Mouse (Mus musculus) cerebellum, postnatal 10 days (tissue): ENCODE data around the gene Large2.

ENCODE experiments used
- DNase-seq, 2 experiments: peaks; one replicate each; pipeline ENCODE4 v3.0.0; 2021; ENCODE audit warnings: mixed read lengths in 2 of 2

Large2 gene

GRCm38 (mm10) chr2:92374514-92374913 lies at the start of gene Large2, which contains the start of gene Pex16:
Large2 (minus strand) TSS chr2:92374869.
Pex16 (plus strand) TSS chr2:92374676.
- peak; percentile 64 to 69 for DNase-seq

DNA sequence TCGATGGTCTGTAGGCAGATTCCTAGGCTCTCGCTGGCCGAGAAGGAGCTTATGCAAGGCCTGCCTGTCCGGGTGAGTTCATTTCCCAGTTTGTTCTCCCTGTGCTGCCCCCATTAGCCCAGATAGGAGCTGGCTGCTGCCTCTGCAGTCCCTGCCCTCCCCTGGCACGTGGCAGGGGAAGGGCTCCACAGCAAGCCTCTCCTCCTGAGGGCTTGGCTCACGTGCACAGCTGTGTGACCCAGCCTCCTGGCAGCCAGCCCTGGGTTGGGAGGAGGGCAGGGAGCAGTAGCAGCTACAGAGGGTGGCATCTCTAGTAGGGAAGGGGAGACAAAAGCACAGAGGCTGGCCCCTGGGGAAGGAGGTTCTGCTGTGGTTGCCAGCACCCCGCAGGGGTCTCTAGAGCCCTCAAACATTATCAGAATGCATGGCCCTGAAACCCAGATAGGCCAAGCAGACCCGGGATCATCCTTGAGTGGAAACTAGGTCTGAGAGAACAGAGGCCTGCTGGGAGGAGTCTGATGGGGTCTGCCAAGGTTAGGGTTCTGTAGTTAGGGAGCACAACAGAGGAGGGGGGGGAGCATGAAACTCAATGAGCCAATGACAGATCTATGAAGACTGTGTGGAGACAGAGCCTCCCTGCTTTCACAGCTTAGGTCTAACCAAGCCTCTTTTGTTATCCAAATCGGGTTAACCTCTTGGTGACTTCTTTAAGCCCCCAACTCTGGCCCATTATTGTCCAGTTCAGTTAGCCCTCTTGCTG lies 49.2 kb upstream of the Large2 start:
- peak; percentile 85 to 90 for DNase-seq

- DNase-seq: no peak
Observed at GRCm38 (mm10) chr2:92423156-92423555, 48.5 kb upstream of the Large2 start.

DNA sequence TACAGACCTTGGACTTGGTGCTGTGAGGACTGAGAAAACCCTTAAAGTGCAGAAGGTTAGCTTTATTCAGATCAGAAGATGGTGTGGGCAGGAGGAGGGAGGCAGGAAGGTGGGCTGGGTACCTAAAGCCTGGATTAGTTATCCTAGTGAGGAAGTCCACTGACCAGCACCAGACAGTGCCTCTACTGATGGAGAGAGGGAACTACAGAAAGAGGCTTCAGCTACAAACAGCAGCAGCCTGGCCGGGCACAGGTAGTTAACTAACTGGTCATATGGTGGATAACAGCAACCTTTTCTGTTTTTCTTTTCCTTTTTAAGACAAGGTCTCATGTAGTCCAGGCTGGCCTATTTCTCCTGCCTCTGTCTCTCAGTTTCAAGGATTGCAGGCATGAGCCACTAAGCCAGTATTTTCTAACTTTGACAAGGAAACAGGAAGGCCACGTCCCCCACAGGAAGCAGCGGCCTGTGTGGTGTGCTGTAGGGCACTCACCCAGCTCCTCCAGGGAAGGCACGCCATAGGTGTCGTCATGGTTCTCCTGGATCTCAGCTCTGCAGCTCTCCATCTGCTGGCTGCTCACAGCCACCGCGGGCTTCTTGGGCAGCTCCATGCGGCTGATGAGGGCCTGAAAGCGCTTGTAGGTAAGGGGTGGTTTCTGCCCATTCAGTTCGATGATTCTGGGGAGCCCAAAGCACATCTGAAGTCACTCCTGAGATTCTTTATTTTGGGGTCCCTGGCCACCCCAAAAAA lies 47.9 kb upstream of the Large2 start:
- DNase-seq: peak; percentile 53 to 66

GRCm38 (mm10) chr2:92421723-92422387 lies 47.2 kb upstream of the Large2 start:
- peak in 1 of 2 experiments; percentile 33 for DNase-seq

GRCm38 (mm10) chr2:92411705-92412104 lies 37.0 kb upstream of the Large2 start:
- DNase-seq: peak; percentile 68 to 70

GRCm38 (mm10) chr2:92408309-92409045 lies 33.8 kb upstream of the Large2 start:
- no peak for DNase-seq

DNA sequence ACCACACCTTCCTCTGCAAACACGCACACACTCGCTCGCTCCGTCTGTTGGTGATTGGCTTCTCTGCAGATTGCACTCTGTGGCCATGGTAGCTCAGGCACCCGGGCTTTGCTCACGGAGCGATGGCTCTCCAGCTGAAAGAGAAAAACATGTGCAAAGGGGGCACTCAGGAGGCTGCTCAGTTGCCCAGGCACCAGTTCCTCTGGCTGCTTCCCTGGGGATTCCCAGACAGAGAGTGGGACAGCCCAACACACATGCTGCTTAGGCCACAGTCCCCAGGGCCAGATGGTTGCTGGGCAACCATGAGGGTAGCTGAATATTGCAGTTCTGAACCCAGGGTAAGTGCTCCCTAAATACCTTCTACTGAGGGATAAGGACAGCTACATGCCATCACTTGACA lies 31.0 kb upstream of the Large2 start:
- peak in 1 of 2 experiments; percentile 45 for DNase-seq

GRCm38 (mm10) chr2:92404737-92405136 lies 30.1 kb upstream of the Large2 start:
- DNase-seq: peak; percentile 58 to 65

- DNase-seq: peak in 1 of 2 experiments; percentile 51
Observed at GRCm38 (mm10) chr2:92403776-92404319, 29.2 kb upstream of the Large2 start.

DNA sequence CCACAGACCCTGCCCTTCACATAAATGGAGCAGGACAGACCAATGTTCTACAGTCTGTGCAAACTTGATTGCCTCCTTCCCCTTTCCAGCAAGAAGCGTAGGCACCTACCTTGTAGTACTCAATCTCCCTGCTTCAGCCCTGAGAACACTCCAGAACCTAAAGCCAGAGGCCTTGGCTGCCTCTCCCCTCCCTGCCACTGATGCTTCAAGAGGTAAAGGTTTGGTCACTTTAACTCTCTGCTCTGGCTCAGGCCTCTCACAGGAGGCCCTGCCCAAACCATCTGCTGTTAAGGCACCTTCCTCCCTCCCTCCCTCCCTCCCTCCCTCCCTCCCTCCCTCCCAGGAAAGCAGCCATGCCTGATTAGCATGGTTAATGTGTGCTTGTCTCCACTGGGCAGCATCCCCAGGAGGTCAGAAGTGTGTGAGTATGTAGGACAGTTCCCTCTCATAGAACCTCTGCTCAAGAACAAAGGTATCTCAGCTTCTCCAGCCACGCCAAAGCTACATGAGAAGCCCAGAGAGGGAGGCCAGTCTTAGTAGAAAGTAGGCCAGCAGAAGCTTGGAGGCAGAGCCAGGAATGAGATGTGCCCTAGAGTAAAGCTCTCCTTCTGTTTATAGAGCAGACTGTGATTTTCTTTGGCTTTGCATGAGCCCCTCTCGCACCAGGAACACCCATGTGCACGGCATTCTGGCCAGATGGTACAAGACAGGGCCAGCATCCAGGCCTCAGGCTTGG lies 28.1 kb upstream of the Large2 start:
- peak; percentile 87 to 92 for DNase-seq

DNA sequence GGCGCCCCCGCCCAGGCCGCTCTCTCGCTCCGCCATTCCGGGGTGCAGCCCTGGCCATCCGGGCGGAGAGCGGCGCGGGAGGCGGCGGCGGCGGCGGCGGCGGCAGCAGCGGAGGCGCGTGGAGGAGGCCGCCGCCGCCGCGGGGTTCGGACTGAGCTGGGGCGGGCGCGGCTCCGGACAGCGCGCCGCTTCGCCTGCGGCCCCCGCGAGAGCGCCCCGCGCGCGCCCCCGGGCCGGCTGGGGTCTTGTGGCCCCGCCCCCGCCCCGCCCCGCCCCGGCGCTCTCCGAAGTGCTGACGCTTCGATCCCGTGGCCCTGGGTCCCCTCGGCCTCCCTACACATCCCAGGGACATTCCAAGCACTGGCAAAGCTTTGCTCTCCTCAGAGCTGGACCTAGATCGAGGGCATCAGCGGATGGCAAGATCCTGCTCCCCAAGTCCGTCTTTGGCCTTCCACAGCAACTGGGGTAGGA lies 26.5 kb upstream of the Large2 start, which contains the start of gene Mapk8ip1:
Mapk8ip1 (minus strand) TSS at position 173 of the 471 bp plus-strand sequence.
- DNase-seq: peak; percentile 78

DNA sequence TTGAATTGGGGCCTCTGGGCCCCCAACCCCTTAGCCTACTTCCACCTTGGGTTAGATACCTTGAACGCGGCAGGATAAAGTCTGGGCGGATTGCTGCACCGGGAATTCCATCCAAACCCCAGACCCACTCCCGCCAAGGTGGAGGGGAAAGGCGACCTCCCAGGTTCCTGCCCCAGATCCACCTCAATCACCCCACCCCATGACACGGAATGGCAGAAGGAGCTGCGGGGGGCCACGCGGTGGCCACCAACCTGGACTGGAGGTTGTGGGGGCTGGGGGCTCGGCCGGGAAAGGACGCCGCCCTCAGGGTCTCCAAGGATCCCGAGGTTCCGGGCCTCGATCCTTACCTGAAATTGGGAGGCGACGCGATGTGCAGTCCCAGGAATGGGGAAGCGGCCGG lies 26.0 kb upstream of the Large2 start:
- DNase-seq: peak; percentile 74 to 78

DNA sequence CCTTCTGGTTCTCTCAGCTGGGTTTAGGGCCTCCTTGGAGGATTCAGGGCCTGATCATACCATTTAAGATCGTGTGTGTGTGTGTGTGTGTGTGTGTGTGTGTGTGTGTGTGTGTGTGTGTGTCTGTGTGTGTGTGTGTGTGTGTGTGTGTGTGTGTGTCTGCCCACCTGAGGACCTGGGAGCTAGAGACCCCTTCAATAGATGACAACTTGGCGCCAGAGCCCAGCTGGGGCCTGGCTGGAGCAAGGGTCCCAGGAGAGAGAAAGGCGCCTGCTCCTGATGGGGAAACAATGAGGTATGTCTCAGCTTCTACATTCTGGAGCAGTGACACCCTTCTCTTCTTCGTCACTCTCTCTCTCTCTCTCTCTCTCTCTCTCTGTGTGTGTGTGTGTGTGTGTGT lies 25.2 kb upstream of the Large2 start:
- peak in 1 of 2 experiments; percentile 46 for DNase-seq

GRCm38 (mm10) chr2:92397436-92397835 lies 22.8 kb upstream of the Large2 start:
- DNase-seq: peak; percentile 45 to 61

DNA sequence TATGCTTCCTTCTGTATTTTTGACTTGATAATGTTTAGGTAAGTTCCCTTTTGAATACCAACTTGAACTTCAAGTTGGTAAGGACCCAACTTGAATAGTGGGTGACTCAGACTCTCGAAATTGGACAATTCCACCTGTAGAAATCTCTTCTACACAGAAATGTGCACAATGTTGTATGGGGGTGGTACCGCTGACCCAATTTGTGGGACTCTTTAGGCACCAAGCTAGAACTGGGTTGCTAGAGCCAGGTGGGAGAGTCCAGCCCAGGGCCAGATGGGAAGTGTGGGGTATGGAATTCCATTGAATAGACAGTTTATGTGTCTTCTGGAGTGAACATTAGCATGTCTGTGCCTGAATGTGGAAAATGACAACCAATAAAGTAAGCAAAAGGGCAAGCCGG lies 20.9 kb upstream of the Large2 start:
- DNase-seq: no peak

DNA sequence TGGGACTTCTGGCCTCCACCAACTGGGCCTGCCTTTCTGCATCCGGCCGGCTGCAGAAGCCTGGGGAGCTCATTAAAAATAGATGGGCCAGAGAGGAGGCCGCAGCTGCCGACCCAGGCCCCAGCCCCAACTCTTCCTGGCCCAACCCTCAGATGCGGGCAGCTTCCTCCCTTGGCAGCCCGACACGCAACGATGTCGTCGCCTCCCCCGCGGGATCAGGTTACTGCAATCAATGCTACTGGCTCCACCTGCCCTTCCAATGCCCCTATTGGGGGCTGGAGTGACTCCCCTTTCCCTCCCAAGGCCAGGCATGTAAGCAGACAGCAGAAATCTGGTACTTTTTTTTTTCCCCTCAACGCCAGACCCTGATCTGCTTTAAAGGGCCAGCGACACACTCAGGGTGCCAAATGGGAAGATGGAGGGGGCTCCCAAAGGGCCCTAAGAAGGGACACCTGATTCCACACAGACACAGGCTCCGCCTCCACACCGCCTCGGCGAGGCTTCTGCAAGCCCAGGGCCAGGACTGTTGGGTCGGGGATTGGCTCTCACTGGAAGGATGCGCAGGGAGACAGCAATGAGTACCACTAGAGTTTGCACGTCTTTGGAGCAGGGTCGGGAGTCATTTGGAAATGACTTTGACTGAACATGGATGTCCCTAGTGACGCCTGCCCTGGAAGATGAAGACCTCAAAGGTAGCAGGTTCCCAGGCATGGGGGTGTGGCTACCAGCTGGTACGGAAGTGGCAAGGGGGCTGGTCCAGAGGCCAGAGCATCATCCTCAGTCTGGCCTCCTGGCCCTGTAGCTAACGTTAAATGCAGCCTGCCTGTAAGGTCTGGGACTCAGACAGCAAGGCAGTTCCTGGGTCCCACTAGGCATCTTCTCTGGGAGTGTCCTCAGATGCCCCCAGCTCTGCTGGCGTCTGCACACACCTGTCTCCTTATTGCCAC lies 17.9 kb upstream of the Large2 start:
- peak; percentile 80 to 84 for DNase-seq

DNA sequence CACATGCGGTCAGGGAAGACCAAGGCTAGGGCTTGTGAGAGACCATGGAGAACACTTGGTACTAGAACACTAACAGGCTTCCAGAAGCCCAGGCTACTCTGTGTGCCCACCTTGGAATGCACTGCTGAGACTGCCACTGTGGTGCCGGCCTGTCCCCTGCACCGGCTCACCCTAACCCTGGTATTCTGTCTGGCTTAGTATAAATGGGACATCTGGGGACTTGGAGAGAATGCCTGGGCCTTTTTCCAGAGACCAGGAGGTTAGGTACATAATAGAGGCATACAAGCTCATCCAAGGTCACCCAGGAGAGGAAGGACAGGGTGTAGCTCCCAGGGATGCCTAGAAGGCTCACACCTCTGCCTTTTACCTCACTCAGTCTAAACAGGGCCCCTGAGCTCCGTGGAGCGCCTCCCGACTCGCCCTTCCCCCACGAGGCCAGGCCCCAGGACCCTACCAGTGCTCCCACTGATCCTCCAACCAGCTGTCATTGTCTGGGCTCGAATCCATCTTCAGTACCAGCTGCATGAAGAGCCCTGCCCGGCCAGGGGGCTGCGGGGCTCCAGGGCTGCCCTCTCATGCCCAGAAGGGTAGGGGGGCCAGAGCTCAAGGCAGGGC lies 17.1 kb upstream of the Large2 start:
- peak; percentile 79 to 86 for DNase-seq

- peak; percentile 61 to 69 for DNase-seq
Observed at GRCm38 (mm10) chr2:92391116-92391515, 16.4 kb upstream of the Large2 start.
